Mouse (Mus musculus) 416B (cell line): ENCODE data around the gene Prr14l.
"Not testable (repeated sequence)": the region's sequence is repeated elsewhere in the genome, so short reads cannot be mapped to it uniquely, and the experiment has no call there.

Experiments
- DNase-seq: peaks from one replicate; pipeline ENCODE4 v3.0.0; 2011; ENCODE audit warnings: low read depth

Prr14l gene

GRCm38 (mm10) chr5:32786454-32786853, 67.6 kb downstream of the Prr14l start:
- not testable (repeated sequence) for DNase-seq

DNA sequence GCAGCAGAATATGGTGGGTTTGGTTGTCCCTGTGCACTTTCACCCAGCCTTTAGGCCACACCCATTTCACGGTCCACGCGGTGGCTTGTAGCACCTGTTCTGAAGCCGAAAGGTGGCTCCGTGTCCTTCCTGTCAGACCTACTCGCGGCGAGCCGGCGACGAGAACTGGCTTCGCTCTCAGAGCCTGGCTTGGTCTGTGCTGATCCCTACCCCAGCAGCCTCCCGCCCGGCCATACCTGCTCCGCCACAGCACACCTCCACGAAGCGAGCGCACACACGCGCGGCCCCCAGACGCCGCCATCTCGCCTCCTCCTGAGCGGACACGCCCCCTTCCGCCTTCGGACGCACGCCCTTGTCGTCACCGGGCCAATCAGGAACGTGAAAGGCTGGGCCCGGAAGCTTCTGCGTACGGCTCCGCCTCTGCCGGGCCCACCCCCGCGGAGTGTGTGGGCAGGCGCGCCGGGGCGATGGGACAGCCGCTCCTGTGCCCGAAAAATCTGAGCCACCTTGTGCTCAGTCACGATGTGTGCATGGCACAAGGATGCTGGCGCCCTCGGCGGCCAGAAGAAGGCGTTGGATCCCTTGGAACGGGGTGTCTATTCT, 68.6 kb downstream of the Prr14l start, which contains the start of gene Pisd:
Pisd (minus strand) TSS at position 334 of the 603 bp plus-strand sequence.
- DNase-seq = peak; percentile 94

- no peak for DNase-seq
Measured at GRCm38 (mm10) chr5:32784726-32785125, 69.3 kb downstream of the Prr14l start.

- no peak for DNase-seq
Measured at GRCm38 (mm10) chr5:32781596-32781995, 72.5 kb downstream of the Prr14l start.

DNA sequence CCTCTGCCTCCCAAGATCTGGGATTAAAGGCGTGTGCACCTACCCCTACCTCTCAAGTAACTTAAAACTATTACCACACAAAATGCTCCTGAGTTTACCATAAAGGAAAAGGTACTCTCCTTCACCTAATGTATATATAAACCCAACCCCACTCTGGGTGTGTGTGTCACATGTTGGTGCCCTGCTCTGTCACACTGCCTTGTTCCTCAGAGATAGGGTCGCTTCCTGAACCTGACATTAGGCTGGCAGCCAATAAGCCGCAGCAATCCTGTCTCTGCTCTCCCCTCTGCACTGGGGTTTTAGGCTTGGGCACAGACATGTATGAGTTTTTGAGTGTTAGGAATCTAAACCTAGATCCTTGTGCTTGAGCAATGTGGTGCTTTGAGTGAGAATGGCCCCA, 75.9 kb downstream of the Prr14l start:
- DNase-seq = no peak

DNA sequence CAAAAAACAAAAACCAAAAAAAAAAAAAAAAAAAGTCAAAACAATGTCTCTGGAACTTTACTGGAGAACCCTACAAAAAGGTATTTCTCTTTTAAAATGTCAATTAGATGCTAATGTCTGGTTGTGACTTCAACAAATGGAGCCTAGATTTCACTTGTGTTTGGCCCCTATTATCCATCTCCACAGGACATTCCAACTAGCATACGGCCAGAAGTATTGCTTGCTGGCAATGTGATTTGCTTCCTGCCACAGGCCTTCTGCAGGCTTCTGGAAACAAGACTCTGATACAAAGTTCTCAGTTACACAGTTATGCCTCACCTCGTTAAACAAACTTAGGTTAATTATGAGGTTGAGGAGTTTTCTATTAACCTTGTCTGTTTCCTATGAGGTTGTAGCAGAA, 81.7 kb downstream of the Prr14l start:
- no peak for DNase-seq

GRCm38 (mm10) chr5:32767636-32768373, 86.3 kb downstream of the Prr14l start:
- DNase-seq = no peak

DNA sequence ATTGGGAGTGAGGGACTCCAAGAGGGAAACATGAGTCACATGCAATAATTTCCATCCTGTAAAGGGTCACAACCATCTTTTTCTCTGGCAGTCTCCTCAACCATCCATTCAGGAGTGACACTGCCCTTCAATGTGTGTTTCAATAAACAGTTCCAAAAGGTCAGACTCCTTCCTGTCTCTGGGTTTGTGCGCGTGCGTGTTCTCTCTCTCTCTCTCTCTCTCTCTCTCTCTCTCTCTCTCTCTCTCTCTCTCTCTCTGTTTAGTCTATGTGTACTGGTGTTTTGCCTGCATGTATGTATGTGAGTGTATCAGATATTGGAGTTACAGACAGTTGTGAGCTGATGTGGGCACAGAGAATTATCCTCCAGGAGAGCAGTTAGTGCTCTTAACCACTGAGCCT, 87.1 kb downstream of the Prr14l start:
- no peak for DNase-seq

GRCm38 (mm10) chr5:32761566-32762140, 92.4 kb downstream of the Prr14l start:
- peak; percentile 93 for DNase-seq

- DNase-seq = no peak
Measured at GRCm38 (mm10) chr5:32760787-32761186, 93.3 kb downstream of the Prr14l start.

DNA sequence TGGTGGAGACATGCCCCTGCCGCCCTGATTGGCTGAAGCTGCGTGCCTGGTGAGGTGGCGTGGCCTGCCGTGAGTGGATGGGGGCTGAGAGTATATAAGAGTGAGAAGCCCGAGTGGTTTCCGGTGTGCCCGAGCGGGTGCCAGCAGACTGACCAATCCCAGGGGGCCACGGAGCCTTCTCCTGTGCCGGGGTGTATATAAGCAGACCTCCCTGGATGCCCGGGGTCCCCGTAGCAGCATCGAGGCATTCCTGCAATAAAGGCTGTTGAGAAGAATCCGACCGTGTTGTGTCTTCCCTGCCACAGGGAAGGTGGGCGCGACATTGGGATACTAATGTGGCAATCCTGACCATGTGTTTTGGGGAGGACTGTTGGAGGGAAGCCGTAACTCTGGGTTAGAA, 93.7 kb downstream of the Prr14l start:
- DNase-seq = not testable (repeated sequence)

- DNase-seq = peak; percentile 64
Measured at GRCm38 (mm10) chr5:32759662-32760061, 94.4 kb downstream of the Prr14l start.

DNA sequence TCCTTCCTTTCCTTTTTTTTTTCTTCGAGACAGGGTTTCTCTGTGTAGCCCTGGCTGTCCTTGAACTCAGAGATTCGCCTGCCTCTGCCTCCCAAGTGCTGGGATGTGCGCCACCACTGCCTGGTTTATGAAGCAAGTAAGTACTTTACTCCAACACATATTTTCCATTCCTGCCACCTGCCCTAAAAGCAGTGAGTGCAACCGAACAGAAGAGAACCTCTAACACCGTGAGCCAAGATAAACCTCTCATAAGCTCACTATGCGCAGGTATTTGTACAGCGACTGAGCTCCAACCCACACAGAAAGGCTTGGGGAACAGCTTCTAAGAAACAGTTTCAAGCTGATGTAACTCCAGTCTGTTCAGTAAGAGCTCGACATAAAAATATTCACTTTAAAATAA, 97.9 kb downstream of the Prr14l start:
- DNase-seq = no peak

DNA sequence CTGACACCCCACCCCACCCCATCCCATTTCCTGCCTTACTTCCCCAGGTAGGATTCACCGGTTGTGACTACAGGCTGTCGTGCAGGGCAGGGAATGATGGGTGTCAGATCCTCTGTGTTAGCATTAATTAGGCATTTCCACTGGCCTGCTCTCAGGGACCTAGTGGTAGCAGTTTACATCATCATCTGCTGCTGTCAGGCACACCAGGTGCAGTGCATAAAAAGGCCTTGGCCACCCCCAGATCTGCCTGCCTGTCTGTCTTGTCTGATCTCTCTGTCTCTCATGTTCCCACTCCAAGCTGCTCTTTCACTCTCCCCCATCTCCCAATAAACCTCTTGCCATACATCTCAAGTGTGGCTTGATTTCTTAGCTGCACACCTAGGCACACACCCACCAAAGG, 102.3 kb downstream of the Prr14l start:
- no peak for DNase-seq

DNA sequence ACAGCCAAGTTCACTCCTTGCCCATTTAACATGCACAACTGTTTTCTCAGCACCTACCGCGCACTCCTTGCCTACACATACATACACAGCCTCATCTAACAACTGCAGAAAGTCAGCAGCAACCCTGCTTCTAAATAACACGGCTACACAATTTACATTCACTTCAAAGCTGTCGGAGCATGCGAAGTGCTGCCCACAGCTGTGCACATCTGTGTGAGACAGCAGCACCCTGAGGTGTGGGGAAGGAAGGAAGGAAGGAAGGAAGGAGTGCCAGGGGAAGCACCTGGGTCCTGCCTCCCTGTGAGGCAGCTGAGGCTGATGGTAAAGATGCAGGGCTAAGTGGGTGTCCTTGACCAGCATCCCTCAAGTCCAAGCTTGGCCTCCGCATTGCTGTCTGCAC, 105.1 kb downstream of the Prr14l start:
- no peak for DNase-seq

- peak; percentile 78 for DNase-seq
Measured at GRCm38 (mm10) chr5:32747650-32748375, 106.2 kb downstream of the Prr14l start.

DNA sequence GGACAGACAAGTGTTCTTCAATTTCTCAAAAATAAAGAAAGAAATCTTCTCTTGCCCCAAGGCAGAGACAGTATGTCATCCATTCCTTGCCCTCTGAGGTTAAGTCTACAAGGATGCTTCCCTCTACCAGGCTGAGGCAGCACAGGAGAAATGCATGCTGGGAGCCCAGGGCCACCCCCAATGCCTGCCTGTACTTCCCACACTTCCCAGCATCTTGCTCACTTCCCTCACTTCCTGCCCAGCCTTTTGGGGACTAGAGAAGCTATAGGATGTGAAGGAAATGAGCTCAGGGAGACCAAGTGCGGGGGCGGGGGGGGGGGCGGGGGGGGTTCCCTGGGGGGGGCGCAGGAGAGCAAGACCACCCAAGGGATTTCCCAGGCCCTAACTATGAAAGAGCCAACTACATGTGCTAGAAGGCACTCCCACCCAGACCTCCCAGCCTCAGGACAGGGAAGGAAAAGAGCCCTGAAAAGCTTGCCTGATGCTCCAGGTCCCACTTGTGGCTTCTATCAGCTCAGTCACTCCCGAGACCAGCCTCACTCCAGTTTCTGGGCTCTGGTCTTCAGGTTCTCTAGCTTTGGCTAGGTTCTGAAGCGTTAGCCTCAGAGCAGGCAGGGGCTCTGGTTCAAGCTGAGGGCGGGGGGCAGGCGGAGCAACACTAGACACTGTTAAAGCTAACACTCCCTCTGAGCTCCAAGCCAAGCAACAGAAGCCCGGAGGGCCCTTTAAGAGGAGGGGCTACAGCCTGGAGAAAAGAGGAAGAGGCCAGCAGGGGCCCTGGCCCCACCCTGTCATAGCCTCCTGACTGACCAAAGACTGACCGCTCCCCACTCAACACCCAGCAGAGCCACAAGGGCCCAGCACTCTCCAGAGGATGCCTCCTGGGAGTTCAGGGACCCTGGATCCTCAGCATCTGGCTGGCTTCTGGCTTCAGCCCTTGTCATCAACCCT, 108.1 kb downstream of the Prr14l start:
- DNase-seq = peak; percentile 93

DNA sequence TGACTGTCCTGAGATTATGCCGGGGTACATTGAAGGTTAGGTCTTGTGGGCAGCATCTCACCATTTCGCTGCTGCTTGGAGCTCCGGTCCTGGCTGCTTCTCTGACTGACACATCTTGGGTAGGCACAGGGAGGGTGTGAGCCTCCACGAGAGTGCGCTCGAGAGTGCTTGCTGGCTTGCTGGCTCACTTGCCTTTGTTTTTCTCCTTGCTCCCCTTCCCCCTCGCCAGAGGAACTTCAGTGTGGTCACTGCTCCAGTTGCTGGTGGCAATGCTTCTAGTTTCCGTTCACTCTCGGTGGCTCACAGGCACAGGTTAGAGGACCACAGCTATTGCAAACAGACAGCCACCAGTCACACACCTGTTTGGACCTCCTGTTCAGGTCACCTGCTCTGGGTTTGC, 111.9 kb downstream of the Prr14l start:
- no peak for DNase-seq

- DNase-seq = not testable (repeated sequence)
Measured at GRCm38 (mm10) chr5:32741377-32741776, 112.7 kb downstream of the Prr14l start.

DNA sequence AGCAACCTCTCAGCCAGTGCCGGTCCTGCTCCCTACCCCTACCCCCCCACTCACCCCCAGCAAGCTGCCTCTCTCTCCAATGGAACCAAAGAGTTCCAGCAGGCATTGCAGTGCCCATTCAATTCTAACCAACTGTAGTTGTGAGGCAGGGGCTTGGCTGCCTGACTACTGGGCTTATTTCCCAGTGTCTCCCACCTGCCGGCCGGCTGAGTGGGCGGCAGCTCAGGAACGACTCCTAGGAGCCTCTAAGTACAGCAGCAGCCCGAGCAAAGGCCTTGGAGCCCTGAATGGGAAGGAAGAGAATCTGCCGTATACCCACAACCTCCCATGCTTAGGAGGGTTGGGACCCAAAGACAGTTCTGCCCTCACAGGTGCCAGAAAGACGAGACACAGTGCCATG, 113.2 kb downstream of the Prr14l start:
- DNase-seq = not testable (repeated sequence)

DNA sequence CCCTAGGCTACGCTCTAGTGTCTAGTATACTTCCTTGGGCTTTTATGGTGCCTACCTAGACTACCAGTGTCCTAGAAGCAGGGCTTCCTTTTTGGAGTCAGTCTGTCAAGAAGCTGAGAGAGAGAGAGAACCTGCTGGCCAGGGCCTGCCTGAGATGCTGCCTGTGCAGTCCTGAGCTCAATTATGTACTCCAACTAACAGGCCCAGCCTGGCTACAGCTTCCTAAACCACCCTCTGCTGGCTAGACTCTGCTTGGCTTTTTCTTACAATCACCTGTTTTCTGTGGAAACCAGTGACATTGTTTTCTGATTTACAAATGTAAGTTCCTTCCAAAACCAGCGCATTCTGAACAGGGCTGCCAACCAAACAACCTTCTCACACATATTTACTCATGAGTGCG, 113.9 kb downstream of the Prr14l start:
- DNase-seq = no peak
